Mouse (Mus musculus): ENCODE data around the gene Rit1.
"Not testable (repeated sequence)": the region's sequence is repeated elsewhere in the genome, so short reads cannot be mapped to it uniquely, and the experiment has no call there.

Rit1 gene

DNA sequence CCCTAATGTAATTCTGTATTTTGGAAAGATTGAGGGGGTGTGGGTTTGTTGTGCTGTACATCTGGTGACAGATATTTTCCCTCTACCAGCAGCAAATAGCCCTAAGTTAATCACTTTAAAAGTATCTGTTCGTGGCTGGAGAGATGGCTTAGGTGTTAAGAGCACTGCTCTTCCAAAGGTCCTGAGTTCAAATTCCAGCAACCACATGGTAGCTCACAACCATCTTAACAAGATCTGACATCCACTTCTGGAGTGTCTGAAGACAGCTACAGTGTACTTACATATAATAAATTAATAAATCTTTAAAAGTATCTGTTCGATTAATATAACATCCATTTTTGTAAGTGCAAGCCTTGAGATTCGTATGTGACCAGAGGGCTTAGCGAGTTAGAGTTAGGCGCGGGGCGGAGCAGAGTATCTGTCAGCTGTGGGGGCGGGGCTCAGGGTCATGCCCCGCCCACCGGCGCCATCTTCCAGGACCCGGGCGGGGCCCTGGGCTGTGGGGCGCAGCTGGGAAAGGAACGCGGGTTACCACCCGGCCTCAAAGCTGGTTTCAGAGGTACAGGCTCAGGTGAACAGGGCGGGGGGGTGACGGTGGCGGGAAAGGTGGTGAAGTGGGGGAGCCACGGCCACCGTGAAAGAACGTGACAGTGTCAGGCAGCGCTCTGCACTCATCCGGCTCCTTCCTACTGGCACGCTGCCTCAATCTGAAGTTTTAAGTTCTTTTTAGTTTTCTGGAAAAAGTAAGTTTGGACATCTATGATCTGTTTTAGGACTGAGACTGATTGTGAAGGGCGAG lies at the start of gene Rit1:
Gene Rit1, plus strand, starts transcription at position 440 of the 799 bp plus-strand sequence.
- DNase-seq (ENCODE audit: low read depth, low spot score): peak; percentile 87

- peak; percentile 91 for DNase-seq (ENCODE audit: low read depth, low spot score)
Observed at GRCm38 (mm10) chr3:88677399-88677798, 39.2 kb upstream of the Rit1 start.

- no peak for DNase-seq (ENCODE audit: low read depth, low spot score)
Observed at GRCm38 (mm10) chr3:88683814-88684213, 32.8 kb upstream of the Rit1 start.

GRCm38 (mm10) chr3:88684236-88684979 lies 32.2 kb upstream of the Rit1 start:
- no peak for DNase-seq (ENCODE audit: low read depth, low spot score)

DNA sequence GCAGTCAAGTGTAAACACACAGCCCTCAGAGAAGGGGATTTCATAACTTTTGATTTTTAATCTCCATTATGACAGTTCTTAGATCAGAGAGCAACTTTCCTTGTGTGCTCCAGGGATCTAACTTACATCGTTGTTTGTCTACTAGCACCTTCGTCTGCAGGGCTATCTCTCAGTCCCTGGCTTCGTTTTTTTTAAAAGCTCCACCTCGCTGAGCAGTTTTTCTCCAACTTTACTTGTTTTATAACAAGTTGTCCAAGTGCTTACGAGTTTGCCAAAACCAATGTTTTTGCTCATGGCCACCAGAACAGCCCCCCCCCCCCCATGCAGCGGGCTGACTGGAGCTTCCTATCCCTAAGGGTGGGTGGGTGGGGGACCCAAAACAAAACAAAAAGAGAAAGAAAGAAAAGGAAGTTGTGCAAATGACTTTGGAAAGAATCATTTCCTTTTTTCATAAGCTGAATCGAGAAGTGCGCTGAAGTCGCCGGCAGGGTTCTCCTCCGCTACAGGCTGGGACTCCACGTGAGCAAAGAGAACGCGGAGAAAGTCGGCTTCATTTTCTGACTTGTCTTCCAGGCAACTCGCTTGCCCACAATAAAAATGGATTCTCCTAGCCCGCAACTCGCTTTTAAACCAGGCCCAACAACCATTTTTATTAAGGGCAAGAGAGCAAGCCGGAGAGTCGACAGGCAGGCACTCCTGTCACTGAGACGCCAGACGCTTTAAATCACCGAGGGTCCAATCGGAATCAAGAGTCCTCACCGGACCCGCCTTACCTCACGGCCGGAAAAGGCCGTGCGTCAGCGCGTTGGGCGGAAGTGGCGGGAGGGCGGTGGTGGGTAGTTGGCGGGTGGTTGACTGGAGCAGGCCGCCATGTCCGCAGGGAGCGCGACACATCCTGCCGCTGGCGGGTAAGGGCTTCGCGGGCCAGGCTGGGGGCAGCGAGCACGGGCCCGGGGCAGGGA lies 31.4 kb upstream of the Rit1 start, which contains the start of gene Khdc4:
Gene Khdc4, plus strand, starts transcription at position 824 of the 962 bp plus-strand sequence.
- DNase-seq (ENCODE audit: low read depth, low spot score): peak; percentile 100

- DNase-seq (ENCODE audit: low read depth, low spot score): peak; percentile 89
Observed at GRCm38 (mm10) chr3:88685958-88686451, 30.6 kb upstream of the Rit1 start.

DNA sequence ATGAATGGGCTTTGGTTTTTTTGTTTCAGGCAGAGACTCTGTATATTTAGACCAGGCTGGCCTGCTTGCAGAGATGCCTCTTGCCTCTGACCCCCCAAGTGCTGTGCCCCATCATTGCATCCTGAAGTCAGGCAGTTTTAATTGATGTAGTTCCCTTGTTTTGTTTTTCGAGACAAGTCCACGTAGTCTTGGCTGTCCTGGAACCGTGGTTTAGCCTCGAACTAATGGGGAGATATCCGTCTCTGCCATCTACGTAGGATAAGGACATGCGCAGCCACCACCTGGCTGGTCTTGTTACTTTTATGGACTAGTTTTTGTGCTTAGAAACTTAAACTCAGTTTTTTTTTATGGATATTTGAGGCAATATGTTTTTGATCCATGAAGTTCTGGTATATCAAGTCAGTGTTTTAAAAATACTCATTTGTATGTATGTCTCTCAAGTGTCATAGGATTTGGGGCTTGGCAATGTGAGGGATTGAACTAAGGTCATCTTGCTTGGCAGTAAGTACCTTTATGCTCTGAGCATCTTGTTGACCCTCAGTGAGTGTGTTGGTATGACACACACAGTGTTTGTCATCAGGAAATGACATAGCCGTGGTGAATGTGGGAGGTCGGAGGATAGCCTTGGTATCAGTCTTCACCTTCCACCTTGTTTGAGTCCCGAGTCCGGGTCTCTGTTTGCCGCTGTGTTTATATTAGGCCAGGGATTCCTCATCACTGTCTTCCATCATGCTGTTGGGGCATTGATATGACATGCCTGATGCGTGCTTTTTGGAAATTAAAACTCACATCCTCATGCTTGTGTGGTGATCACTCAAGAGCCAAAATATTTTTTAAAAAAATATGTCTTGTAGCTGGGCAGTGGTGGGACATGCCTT lies 29.7 kb upstream of the Rit1 start:
- DNase-seq (ENCODE audit: low read depth, low spot score): no peak

- DNase-seq (ENCODE audit: low read depth, low spot score): no peak
Observed at GRCm38 (mm10) chr3:88689079-88689478, 27.6 kb upstream of the Rit1 start.

DNA sequence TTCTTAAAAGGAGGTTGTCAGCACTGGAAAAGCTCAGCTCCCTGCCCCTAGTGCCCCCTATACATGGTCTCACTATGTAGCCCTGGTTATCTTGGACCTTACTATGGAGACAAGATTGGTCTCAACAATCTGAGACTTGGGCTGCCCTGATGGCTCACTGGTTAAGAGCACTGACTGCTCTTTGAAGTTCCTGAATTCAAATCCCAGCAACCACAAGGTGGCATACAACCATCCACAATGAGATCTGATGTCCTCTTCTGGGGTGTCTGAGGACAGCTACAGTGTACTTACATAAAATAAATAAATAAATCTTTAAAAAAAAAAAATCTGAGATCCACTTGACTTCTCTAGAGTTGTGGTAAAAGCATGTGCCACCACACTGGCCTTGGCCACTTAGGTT lies 21.1 kb upstream of the Rit1 start:
- DNase-seq (ENCODE audit: low read depth, low spot score): no peak

DNA sequence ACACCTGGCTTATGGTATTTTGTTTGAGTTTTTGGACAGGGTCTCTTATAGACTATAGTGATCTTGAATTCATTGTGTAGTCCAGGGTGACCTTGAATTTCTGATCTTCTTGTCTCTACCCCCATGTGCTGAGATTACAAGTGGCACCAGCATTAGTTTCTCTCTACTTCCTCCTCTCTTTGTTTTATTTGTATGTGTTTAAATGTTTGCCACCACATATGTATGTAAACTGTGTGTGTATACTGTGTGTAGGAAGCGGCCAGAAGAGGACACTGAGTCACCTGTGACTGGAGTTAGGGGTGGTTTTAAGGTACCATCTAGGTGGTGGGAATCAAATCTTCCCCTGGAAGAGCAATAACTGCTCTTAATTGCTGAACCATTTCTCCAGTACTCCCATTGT lies 18.6 kb upstream of the Rit1 start:
- DNase-seq (ENCODE audit: low read depth, low spot score): no peak

GRCm38 (mm10) chr3:88698834-88699233 lies 17.8 kb upstream of the Rit1 start:
- no peak for DNase-seq (ENCODE audit: low read depth, low spot score)

DNA sequence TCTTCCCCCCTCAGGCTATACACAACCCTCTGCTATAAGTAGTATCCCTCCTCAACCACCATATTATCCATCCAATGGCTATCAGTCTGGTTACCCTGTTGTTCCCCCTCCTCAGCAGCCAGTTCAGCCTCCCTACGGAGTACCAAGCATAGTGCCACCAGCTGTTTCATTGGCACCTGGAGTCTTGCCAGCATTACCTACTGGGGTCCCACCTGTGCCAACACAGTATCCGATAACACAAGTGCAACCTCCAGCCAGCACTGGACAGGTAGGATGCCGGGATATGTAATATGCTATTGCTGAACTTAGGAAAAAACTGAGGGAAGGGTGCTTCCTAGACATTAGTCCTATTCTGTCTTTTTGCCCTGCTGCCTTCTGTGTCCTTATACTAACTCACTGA lies 16.4 kb upstream of the Rit1 start:
- no peak for DNase-seq (ENCODE audit: low read depth, low spot score)

DNA sequence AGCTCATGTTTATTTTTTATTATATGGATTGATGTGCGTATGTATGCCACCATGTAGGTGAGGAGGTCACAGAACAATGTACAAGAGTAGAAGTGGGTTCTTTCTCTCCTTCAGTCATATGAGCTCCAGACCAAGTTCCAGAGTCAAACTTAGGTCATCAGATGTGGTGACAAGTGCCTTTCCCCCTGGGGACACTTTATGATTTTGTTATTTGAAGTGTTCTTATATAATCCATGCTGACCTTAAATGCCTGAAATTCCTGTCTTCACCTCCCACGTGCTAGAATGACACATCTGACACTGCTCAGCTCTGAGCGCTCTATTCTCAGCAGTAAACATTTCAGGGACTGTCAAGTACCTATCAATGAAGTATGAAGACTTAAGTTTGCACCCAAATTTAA lies 15.4 kb upstream of the Rit1 start:
- DNase-seq (ENCODE audit: low read depth, low spot score): no peak

DNA sequence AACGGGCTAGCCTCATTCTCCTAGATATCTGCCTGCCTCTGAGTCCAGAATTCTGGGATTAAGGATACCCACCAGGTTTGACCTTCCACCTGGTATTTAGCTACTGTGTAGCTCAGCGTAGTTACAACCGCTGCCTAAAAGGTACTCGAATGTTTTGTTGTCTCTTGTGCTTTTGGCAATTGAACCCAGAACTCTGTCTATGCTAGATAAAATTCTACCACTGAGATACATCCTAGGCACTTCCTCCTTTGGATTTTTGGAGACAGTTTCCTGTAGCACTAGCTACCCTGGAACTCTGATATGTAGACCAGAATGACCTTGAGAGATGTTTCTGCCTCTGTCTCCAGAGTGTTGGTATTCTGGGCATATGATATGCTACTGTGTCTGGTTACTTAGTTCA lies 2.9 kb upstream of the Rit1 start:
- no peak for DNase-seq (ENCODE audit: low read depth, low spot score)

DNA sequence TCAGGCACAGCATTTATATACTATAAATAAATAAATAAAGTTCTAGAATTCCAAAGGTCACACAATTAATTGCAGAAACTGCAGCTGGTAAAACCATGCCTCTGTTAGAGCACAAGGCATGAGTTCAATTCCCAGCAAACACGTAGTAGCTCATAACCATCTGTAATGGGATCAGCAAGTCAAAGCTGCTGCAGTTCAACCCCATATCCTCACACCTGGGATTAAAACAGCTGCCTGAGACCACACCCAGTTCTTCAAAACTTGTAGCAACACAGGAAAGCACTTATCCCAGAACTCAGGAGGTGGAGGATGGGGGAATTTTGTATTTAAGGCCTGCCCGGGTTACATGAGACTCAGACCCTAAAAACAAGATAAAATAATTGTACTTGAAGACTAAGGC lies 1.9 kb upstream of the Rit1 start:
- no peak for DNase-seq (ENCODE audit: low read depth, low spot score)

GRCm38 (mm10) chr3:88715716-88716115 lies 922 bp upstream of the Rit1 start:
- DNase-seq (ENCODE audit: low read depth, low spot score): not testable (repeated sequence)

DNA sequence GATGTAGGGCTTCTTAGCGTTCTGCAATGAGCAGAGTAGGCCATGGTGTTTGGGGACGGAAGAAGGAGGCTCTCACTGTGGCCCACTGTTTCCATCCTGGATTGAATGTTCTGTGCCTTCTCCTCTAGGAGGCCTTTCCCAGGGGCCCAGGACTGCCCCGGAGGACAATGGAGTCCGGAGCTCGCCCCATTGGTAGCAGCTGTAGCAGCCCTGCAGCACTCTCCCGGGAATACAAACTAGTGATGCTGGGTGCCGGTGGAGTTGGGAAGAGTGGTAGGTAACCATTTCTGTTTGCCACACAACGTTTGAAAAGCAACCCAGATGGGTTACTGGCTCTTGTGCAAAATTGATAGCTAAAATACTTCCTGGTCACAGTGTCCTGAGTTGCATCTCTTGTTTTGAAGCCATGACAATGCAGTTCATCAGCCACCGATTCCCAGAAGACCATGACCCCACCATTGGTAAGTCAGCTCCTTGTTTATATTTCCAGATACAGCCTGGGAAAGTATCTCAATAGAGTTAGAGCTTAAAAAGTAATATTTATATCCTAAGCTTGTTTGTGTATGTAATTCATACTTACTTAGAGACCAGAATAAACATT lies 660 bp downstream of the Rit1 start:
- no peak for DNase-seq (ENCODE audit: low read depth, low spot score)

- no peak for DNase-seq (ENCODE audit: low read depth, low spot score)
Observed at GRCm38 (mm10) chr3:88717831-88718230, 1.2 kb downstream of the Rit1 start.

- DNase-seq (ENCODE audit: low read depth, low spot score): no peak
Observed at GRCm38 (mm10) chr3:88719098-88719497, 2.5 kb downstream of the Rit1 start.

DNA sequence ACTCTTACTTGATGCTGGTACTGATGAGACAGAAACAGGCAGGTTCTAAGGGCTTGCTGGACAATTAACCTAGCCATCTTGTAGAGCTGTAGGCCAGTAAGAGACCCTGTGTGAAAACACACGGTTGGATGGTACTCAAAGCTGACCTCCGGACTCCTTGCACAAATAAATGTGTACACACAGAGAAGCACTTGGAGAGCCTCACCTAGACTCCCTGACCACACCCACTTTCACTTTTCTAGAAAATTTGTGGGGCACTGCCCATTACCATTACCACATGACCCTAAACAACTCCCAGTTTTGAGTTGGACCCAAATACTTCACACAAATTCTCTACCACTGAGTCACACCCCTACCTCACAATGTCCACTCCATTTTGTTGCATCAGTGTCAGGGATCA lies 19.9 kb downstream of the Rit1 start:
- DNase-seq (ENCODE audit: low read depth, low spot score): no peak

Measured in R1 (cell line).